Mouse (Mus musculus) T-helper 17 cell (primary cell): ENCODE results near the gene Mtcp1.

Source experiments
- in situ Hi-C, 2 experiments: fragments of 300-600 bp; cut with MboI, MseI; formaldehyde crosslinking; loops; 1 replicate in 1 of 2; 2 replicates in 1 of 2; pipeline ENCODE4 v1.15.1; 2025; ENCODE audit warnings: high pct_unique_total_duplicates in 2 of 2

Mtcp1 gene

GRCm38 (mm10) chrX:75415936-75416785 is at the start of gene Mtcp1, which contains the start of the genes Cmc4 and Brcc3:
Mtcp1 (minus strand) TSS chrX:75416588.
Cmc4 (minus strand) TSS chrX:75416584.
Brcc3 (plus strand) TSS chrX:75416628.
- in situ Hi-C loops: loop anchor here in 1 of 2 experiments (5.0 kb wide), 1 partner anchor 101 kb away; no protein-coding TSS in a partner anchor

- in situ Hi-C loops: loop anchor here in 1 of 2 experiments (10.0 kb wide), 1 partner anchor 1160 kb away; no protein-coding TSS in a partner anchor
These were observed 38.2 kb upstream of the Mtcp1 start for GRCm38 (mm10) chrX:75454597-75454996.

GRCm38 (mm10) chrX:75409711-75410110 is 6.7 kb downstream of the Mtcp1 start:
- in situ Hi-C loops: no loop called here

GRCm38 (mm10) chrX:75403350-75403749 is 13.0 kb downstream of the Mtcp1 start:
- in situ Hi-C loops: no loop called here

GRCm38 (mm10) chrX:75402668-75403067 is 13.7 kb downstream of the Mtcp1 start:
- in situ Hi-C loops: no loop called here

GRCm38 (mm10) chrX:75399471-75399870 is 16.9 kb downstream of the Mtcp1 start:
- in situ Hi-C loops: no loop called here

GRCm38 (mm10) chrX:75382195-75382771 is 34.1 kb downstream of the Mtcp1 start, which contains the start of the genes Fundc2 and F8:
Fundc2 (plus strand) TSS chrX:75382399.
F8 (minus strand) TSS chrX:75382615.
- in situ Hi-C loops: no loop called here

GRCm38 (mm10) chrX:75381699-75382098 is 34.7 kb downstream of the Mtcp1 start:
- in situ Hi-C loops: no loop called here

GRCm38 (mm10) chrX:75381176-75381575 is 35.2 kb downstream of the Mtcp1 start:
- in situ Hi-C loops: no loop called here

- in situ Hi-C loops: no loop called here
These were observed 39.6 kb downstream of the Mtcp1 start for GRCm38 (mm10) chrX:75376815-75377214.

GRCm38 (mm10) chrX:75372666-75373425 is 43.5 kb downstream of the Mtcp1 start:
- in situ Hi-C loops: no loop called here

GRCm38 (mm10) chrX:75370197-75370596 is 46.2 kb downstream of the Mtcp1 start:
- in situ Hi-C loops: no loop called here
